Mouse (Mus musculus) frontal cortex, postnatal 14 days (tissue): Measurements from ENCODE around the gene Pde4b.

Experiments used
- DNase-seq, 2 experiments: peaks; one replicate each; pipeline ENCODE4 v3.0.0; 2022; ENCODE audit warnings: low spot score in 2 of 2

The Pde4b gene

GRCm38 (mm10) chr4:102539598-102540180, 452.3 kb downstream of the Pde4b start:
- no peak for DNase-seq

- no peak for DNase-seq
These were observed 455.6 kb downstream of the Pde4b start for GRCm38 (mm10) chr4:102542976-102543375.

GRCm38 (mm10) chr4:102545226-102545625, 457.9 kb downstream of the Pde4b start:
- DNase-seq, result no peak

GRCm38 (mm10) chr4:102555566-102555965, 468.2 kb downstream of the Pde4b start:
- no peak for DNase-seq

GRCm38 (mm10) chr4:102557006-102557405, 469.7 kb downstream of the Pde4b start:
- no peak for DNase-seq

- no peak for DNase-seq
These were observed 470.3 kb downstream of the Pde4b start for GRCm38 (mm10) chr4:102557508-102558220.

GRCm38 (mm10) chr4:102558328-102558727, 471.0 kb downstream of the Pde4b start:
- no peak for DNase-seq

- no peak for DNase-seq
These were observed 473.4 kb downstream of the Pde4b start for GRCm38 (mm10) chr4:102560676-102561280.

GRCm38 (mm10) chr4:102563273-102563855, 476.0 kb downstream of the Pde4b start:
- DNase-seq, result no peak

GRCm38 (mm10) chr4:102564286-102564685, 476.9 kb downstream of the Pde4b start:
- no peak for DNase-seq

GRCm38 (mm10) chr4:102566421-102566820, 479.1 kb downstream of the Pde4b start:
- DNase-seq, result no peak

- no peak for DNase-seq
These were observed 479.8 kb downstream of the Pde4b start for GRCm38 (mm10) chr4:102567111-102567510.

GRCm38 (mm10) chr4:102567676-102568254, 480.4 kb downstream of the Pde4b start:
- DNase-seq, result no peak

GRCm38 (mm10) chr4:102568591-102568990, 481.2 kb downstream of the Pde4b start:
- no peak for DNase-seq

- no peak for DNase-seq
These were observed 481.8 kb downstream of the Pde4b start for GRCm38 (mm10) chr4:102569101-102569583.

- no peak for DNase-seq
These were observed 482.8 kb downstream of the Pde4b start for GRCm38 (mm10) chr4:102569950-102570765.

GRCm38 (mm10) chr4:102570766-102571411, 483.5 kb downstream of the Pde4b start:
- DNase-seq, result no peak

- no peak for DNase-seq
These were observed 484.7 kb downstream of the Pde4b start for GRCm38 (mm10) chr4:102572031-102572430.

GRCm38 (mm10) chr4:102572591-102572990, 485.2 kb downstream of the Pde4b start:
- DNase-seq, result no peak

- DNase-seq, result no peak
These were observed 486.0 kb downstream of the Pde4b start for GRCm38 (mm10) chr4:102573361-102573781.

GRCm38 (mm10) chr4:102574226-102574625, 486.9 kb downstream of the Pde4b start:
- DNase-seq, result no peak
